Mouse (Mus musculus) erythroblast, embryonic 14.5 days (primary cell): Measurements from ENCODE around the gene Sgpp1.

Experiments used
- GATA1 ChIP-seq: IDR thresholded peaks from 2 replicates; pipeline ENCODE4 v1.6.1; 2012; ENCODE audit warnings: low read length, inconsistent platforms, mixed read lengths
- TAL1 ChIP-seq: IDR thresholded peaks from 3 replicates; pipeline ENCODE4 v1.6.1; 2012; ENCODE audit warnings: low read length, inconsistent platforms, mixed read lengths

DNA sequence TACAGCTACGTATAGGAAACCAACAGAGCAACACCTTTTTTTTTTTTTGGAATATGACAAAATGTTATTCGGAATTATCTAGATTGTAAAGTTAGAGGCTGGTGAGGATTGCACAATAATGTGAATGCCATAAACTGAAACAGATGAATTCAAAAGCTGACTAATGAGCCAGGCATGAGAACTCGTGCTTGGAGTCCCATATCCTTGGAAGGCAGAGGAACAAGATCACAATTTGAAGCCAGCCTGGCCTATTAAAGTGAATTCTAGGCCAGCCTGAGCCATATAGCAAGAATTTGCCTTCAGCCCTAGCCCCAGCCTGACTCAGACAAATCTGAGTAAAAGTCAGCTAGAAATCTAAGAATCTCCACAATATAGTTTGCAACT is 32.8 kb downstream of the Sgpp1 start:
- no peak for TF ChIP-seq GATA1
- no peak for TF ChIP-seq TAL1
